14 mouse cellular contexts compared by ENCODE assay signal in genomic region chr3:88411681-88412080, GRCm38 (mm10). TPM values are rescaled to one million over a fixed set of nuclear protein-coding genes. Genes with fewer than 3 reads are reported as not detected.
DNase-seq lines count a peak whose midpoint lies in the region; ATAC-seq and TF ChIP-seq lines count a peak whose summit lies in the region.
"Had no signal": no experiment of that assay in that cellular context is flagged by ENCODE, and none has a peak within 500 bp of the region (broad histone marks: within the 10 kb centered on the region; RNA-seq: fewer than 3 reads in every experiment).

No protein-coding gene starts in this region.

- H3K27ac ChIP-seq in heart, embryonic 11.5 days (ENCODE audit: low read depth, low read length), result no peak overlapping the region
- H3K27ac ChIP-seq in bone marrow, adult 2 months (ENCODE audit: control insufficient read depth, insufficient read depth, low read depth, low read length, poor library complexity), result peak overlapping the region; percentile 69
- H3K27ac ChIP-seq in small intestine, adult 2 months (ENCODE audit: insufficient read depth, low read depth, low read length), result peak overlapping the region; percentile 94

- WGBS in heart, embryonic 11.5 days (ENCODE audit: insufficient replicate concordance), result 82% methylated on average over 4 of the region's 4 CpGs
- 82% methylated on average over 4 of the region's 4 CpGs for WGBS in bone marrow, adult 2 months
- 27% methylated on average over 4 of the region's 4 CpGs for WGBS in small intestine, adult 2 months

- H3K4me2 ChIP-seq in heart, embryonic 11.5 days, result no peak overlapping the region

- DNase-seq in heart, adult 11 months, result peak; percentile 91
- peak; percentile 77 for DNase-seq in liver
- DNase-seq in kidney, postnatal 10 days, result no peak
- no peak for DNase-seq in natural killer cell, adult 2 months (ENCODE audit: low spot score in 2 of 2)
- no peak for DNase-seq in right cerebral cortex, postnatal 25 days
- DNase-seq: gastrocnemius, postnatal 36 days; kidney, adult 2 months; layer of hippocampus, adult 9-11 months; thymus, postnatal 14 days had no signal

- H3K9me3 ChIP-seq in heart, embryonic 11.5 days (replicated peaks; ENCODE audit: control insufficient read depth, low read length), result no peaks in the 10 kb centered on the region
- H3K9me3 ChIP-seq: hindbrain, embryonic 10.5 days had no signal

- H3K27me3 ChIP-seq in heart, embryonic 11.5 days (ENCODE audit: control insufficient read depth, insufficient read depth, low read length), result no peaks in the 10 kb centered on the region
- no peaks in the 10 kb centered on the region for H3K27me3 ChIP-seq in small intestine, adult 2 months (ENCODE audit: control insufficient read depth, insufficient read depth, low read length)

- ATAC-seq in heart, embryonic 11.5 days (replicated peaks; ENCODE audit: insufficient number of reproducible peaks, low FRiP score, low TSS enrichment), result no peak
- ATAC-seq: activated CD4-positive, CD25-positive, alpha-beta regulatory T cell, adult 4 months had no signal

- peak; percentile 18; the same call in 1 of the 2 replicates for TF ChIP-seq POLR2A in bone marrow, adult 2 months (IDR thresholded peaks at IDR 0.05; ENCODE audit: borderline replicate concordance, control insufficient read depth, low read depth, low read length)
- TF ChIP-seq POLR2A in small intestine, adult 2 months (IDR thresholded peaks at IDR 0.05; ENCODE audit: low read depth, low read length), result no peak; the same call in 1 of the 2 replicates

- TF ChIP-seq CTCF in bone marrow, adult 2 months (IDR thresholded peaks at IDR 0.05; ENCODE audit: control insufficient read depth, insufficient read depth, low read length), result no peak
- TF ChIP-seq CTCF in small intestine, adult 2 months (IDR thresholded peaks at IDR 0.05; ENCODE audit: extremely low read depth, insufficient read length, insufficient replicate concordance, low read depth, low read length), result no peak

- peaks cover 18% of the 10 kb centered on the region for H3K4me1 ChIP-seq in heart, embryonic 11.5 days (ENCODE audit: control insufficient read depth, insufficient read depth, low read length)
- peaks cover 2% of the 10 kb centered on the region; the same call in 1 of the 2 replicates for H3K4me1 ChIP-seq in bone marrow, adult 2 months (ENCODE audit: control insufficient read depth, insufficient read depth, low read length)
- peaks cover 39% of the 10 kb centered on the region for H3K4me1 ChIP-seq in small intestine, adult 2 months (ENCODE audit: control insufficient read depth, insufficient read depth, insufficient read length, low read length)

- H3K4me3 ChIP-seq in heart, embryonic 11.5 days (ENCODE audit: low read depth, low read length), result no peak overlapping the region
- no peak overlapping the region for H3K4me3 ChIP-seq in bone marrow, adult 2 months (replicated peaks; ENCODE audit: control insufficient read depth, low read depth, low read length)
- H3K4me3 ChIP-seq in small intestine, adult 2 months (ENCODE audit: low read depth, low read length), result no peak overlapping the region
- H3K4me3 ChIP-seq: hindbrain, embryonic 10.5 days had no signal

- H3K9ac ChIP-seq in heart, embryonic 11.5 days (ENCODE audit: low read depth, low read length), result no peak overlapping the region

- no peaks in the 10 kb centered on the region for H3K36me3 ChIP-seq in heart, embryonic 11.5 days (ENCODE audit: control insufficient read depth, insufficient read depth, low read length)
- peaks cover 18% of the 10 kb centered on the region for H3K36me3 ChIP-seq in small intestine, adult 2 months (ENCODE audit: control insufficient read depth, insufficient read depth, low read length)

RNA-seq across cellular contexts. Expression of gene Pmf1, which starts 1.6 kb away (rescaled TPM):
- 115 and 118 TPM in 2 replicates for polyA plus RNA-seq in heart, embryonic 11.5 days (2014; fragmentation: Nextera tagmentation; extraction: Ambion mirVana)
- 60.1 and 67.5 TPM in 2 replicates for polyA plus RNA-seq in bone marrow, adult 2 months (2011; ENCODE audit: insufficient read depth, insufficient read length, low replicate concordance, missing spikeins)
- polyA plus RNA-seq in small intestine, adult 2 months (2012; rRNA removed), result 52.3 and 108 TPM in 2 replicates

RNA-seq across cellular contexts. Expression of gene Slc25a44, which starts 13.3 kb away (rescaled TPM):
- 14.8 and 15.6 TPM in 2 replicates for polyA plus RNA-seq in heart, embryonic 11.5 days (2014; fragmentation: Nextera tagmentation; extraction: Ambion mirVana)
- polyA plus RNA-seq in bone marrow, adult 2 months (2011; ENCODE audit: insufficient read depth, insufficient read length, low replicate concordance, missing spikeins), result 15.7 and 17.4 TPM in 2 replicates
- 19.7 and 44.8 TPM in 2 replicates for polyA plus RNA-seq in small intestine, adult 2 months (2012; rRNA removed)

RNA-seq across cellular contexts. Expression of gene Bglap, which starts 27.4 kb away (rescaled TPM):
- polyA plus RNA-seq in heart, embryonic 11.5 days (2014; fragmentation: Nextera tagmentation; extraction: Ambion mirVana), result not detected in 2 replicates
- 56.2 and 336 TPM in 2 replicates for polyA plus RNA-seq in bone marrow, adult 2 months (2011; ENCODE audit: insufficient read depth, insufficient read length, low replicate concordance, missing spikeins)
- polyA plus RNA-seq in small intestine, adult 2 months (2012; rRNA removed), result 1.6 TPM in 1 of 2 replicates, not detected in the other
- polyA plus RNA-seq: activated CD4-positive, CD25-positive, alpha-beta regulatory T cell, adult 4 months; hindbrain, embryonic 10.5 days; kidney, adult 2 months had no signal

RNA-seq across cellular contexts. Expression of gene Bglap2, which starts 33.2 kb away (rescaled TPM):
- not detected in 2 replicates for polyA plus RNA-seq in heart, embryonic 11.5 days (2014; fragmentation: Nextera tagmentation; extraction: Ambion mirVana)
- 13.5 and 129 TPM in 2 replicates for polyA plus RNA-seq in bone marrow, adult 2 months (2011; ENCODE audit: insufficient read depth, insufficient read length, low replicate concordance, missing spikeins)
- 0.70 TPM in 1 of 2 replicates, not detected in the other for polyA plus RNA-seq in small intestine, adult 2 months (2012; rRNA removed)
- polyA plus RNA-seq: activated CD4-positive, CD25-positive, alpha-beta regulatory T cell, adult 4 months; hindbrain, embryonic 10.5 days; kidney, adult 2 months had no signal

RNA-seq across cellular contexts. Expression of gene Bglap3, which starts 39.1 kb away (rescaled TPM):
- not detected in 2 replicates for polyA plus RNA-seq in heart, embryonic 11.5 days (2014; fragmentation: Nextera tagmentation; extraction: Ambion mirVana)
- 2.0 TPM in 1 of 2 replicates, not detected in the other for polyA plus RNA-seq in bone marrow, adult 2 months (2011; ENCODE audit: insufficient read depth, insufficient read length, low replicate concordance, missing spikeins)
- 2.2 and 6.7 TPM in 2 replicates for polyA plus RNA-seq in small intestine, adult 2 months (2012; rRNA removed)
- polyA plus RNA-seq: activated CD4-positive, CD25-positive, alpha-beta regulatory T cell, adult 4 months; hindbrain, embryonic 10.5 days had no signal

Comparison
In these comparisons a context has a peak if more than half of its experiments do, and no peak if none do; other contexts are left out.
1. DNase-seq: peak in heart, adult 11 months (single experiment) and liver (single experiment); none in kidney, postnatal 10 days (single experiment), natural killer cell, adult 2 months (0 of 2) and right cerebral cortex, postnatal 25 days (single experiment).
2. RNA of gene Bglap, which starts 27.4 kb away (polyA plus RNA-seq): 56.2 to 336 TPM in bone marrow, adult 2 months; 1.6 TPM in small intestine, adult 2 months and not detected in heart, embryonic 11.5 days; every median in the first group is over 10 times any median in the second.